Mouse (Mus musculus): ENCODE results near the gene Id2. TPM values are rescaled to one million over a fixed set of nuclear protein-coding genes. Genes with fewer than 3 reads are reported as not detected.

The Id2 gene
- polyA plus RNA-seq, 1 experiment from 2014 or later, result 458 TPM

DNA sequence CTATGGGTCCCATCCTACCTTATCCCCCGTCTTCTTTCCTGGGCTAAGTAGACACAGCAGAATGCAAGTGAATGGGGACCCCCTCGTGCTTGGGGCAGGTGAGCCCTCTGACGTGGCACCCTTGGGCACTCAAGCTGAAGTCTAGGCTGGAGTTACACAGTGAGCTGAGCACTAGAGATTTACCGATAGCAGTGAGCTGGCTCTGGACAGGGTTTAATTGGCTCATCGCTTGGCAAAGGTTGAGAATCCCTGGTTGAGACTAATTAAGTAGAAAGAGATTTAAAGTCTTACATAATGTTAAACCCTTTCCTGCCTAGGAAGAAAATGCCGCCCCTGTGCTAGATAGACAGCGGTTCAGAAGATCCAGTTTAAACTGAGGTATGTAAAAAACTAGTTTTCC is 36.0 kb downstream of the Id2 start:
- no peak overlapping the region for H3K4me2 ChIP-seq (replicated peaks)
- H3K4me3 ChIP-seq, result no peak overlapping the region
- H3K27me3 ChIP-seq, result no peaks in the 10 kb centered on the region
- H3K4me1 ChIP-seq, result no peaks in the 10 kb centered on the region
- ATAC-seq (ENCODE audit: insufficient number of reproducible peaks, insufficient read depth, low FRiP score, low TSS enrichment), result no peak
- 82% methylated on average over 7 of the region's 7 CpGs for WGBS
- H3K27ac ChIP-seq, result no peak overlapping the region
- no peaks in the 10 kb centered on the region for H3K9me3 ChIP-seq
- peaks cover 19% of the 10 kb centered on the region for H3K36me3 ChIP-seq
- H3K9ac ChIP-seq, result no peak overlapping the region

GRCm38 (mm10) chr12:25059487-25060200 is 37.3 kb downstream of the Id2 start:
- 83% methylated on average over 9 of the region's 9 CpGs for WGBS
- H3K9ac ChIP-seq, result no peak overlapping the region
- no peak overlapping the region for H3K4me2 ChIP-seq (replicated peaks)

DNA sequence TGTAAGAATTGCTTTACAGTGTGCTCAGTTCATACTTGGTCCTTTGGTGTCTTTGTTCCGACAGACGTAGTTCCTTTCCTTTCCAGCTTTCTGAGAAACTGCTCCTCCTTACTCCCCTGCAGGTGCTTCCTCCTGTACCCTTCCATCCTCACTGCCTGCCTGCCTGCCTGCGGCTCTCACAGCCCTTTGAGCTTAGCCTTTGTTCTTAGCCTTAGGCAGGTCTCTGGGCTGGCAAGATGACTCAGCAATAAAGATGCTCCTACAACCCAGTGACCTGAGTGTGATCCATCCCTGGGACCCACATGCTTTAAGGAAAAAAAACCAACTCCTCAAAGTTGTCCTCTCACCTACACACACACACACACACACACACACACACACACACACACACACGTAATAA is 42.0 kb downstream of the Id2 start:
- H3K4me3 ChIP-seq, result no peak overlapping the region
- no peak for ATAC-seq (ENCODE audit: insufficient number of reproducible peaks, insufficient read depth, low FRiP score, low TSS enrichment)

More at GRCm38 (mm10) chr12:25059487-25060200, 37.3 kb downstream of the Id2 start:
- Histone ChIP-seq H3K4me1 (0 out of 2 replicates have a peak, but pooled peaks cover 3% of the 10 kb centered on the region), H3K4me3 (no peak overlapping the region), H3K9me3 (no peaks in the 10 kb centered on the region), H3K36me3 (peaks cover 19% of the 10 kb centered on the region), H3K27me3 (no peaks in the 10 kb centered on the region), H3K27ac (no peak overlapping the region)
- ATAC-seq (ENCODE audit: insufficient number of reproducible peaks, insufficient read depth, low FRiP score, low TSS enrichment), result no peak

DNA sequence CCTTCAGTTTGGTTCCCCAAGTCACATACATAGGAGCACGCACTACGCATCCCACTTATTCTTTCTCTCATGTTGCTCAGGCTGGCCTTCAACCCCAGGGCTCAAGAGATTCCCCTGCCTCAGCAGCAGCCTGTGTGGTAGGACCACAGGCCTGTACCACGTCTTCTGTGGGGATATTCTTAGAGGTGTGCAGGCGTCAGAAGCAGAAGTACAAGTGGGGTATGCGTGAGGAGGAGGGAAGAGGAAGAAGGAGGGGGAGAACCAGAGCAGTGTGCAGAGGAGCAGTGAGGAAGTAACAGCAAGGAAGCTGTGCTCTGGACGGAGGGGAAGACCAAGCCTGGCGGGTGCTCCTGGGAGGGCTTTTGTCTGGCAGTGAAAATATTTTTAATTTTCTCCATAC is 42.4 kb downstream of the Id2 start:
- Histone ChIP-seq H3K4me1 (peaks cover 5% of the 10 kb centered on the region; the same call in 1 of the 2 replicates), H3K9ac (no peak overlapping the region), H3K4me2 (replicated peaks) (no peak overlapping the region), H3K9me3 (no peaks in the 10 kb centered on the region), H3K36me3 (peaks cover 37% of the 10 kb centered on the region), H3K27ac (no peak overlapping the region), H3K27me3 (no peaks in the 10 kb centered on the region), H3K4me3 (no peak overlapping the region)
- 86% methylated on average over 7 of the region's 7 CpGs for WGBS
- ATAC-seq (ENCODE audit: insufficient number of reproducible peaks, insufficient read depth, low FRiP score, low TSS enrichment), result no peak

More for the DNA sequence above, 42.0 kb downstream of the Id2 start:
- no peaks in the 10 kb centered on the region for H3K27me3 ChIP-seq
- H3K36me3 ChIP-seq, result peaks cover 37% of the 10 kb centered on the region
- no peak overlapping the region for H3K27ac ChIP-seq
- H3K4me2 ChIP-seq (replicated peaks), result no peak overlapping the region
- H3K9me3 ChIP-seq, result no peaks in the 10 kb centered on the region
- WGBS, result 66% methylated on average over 4 of the region's 4 CpGs
- H3K9ac ChIP-seq, result no peak overlapping the region
- peaks cover 5% of the 10 kb centered on the region; the same call in 1 of the 2 replicates for H3K4me1 ChIP-seq

GRCm38 (mm10) chr12:25049253-25049652 is 47.7 kb downstream of the Id2 start:
- H3K4me3 ChIP-seq, result no peak overlapping the region
- H3K9ac ChIP-seq, result no peak overlapping the region
- H3K4me1 ChIP-seq, result no peaks in the 10 kb centered on the region
- H3K9me3 ChIP-seq, result no peaks in the 10 kb centered on the region
- H3K27me3 ChIP-seq, result no peaks in the 10 kb centered on the region
- no peak for ATAC-seq (ENCODE audit: insufficient number of reproducible peaks, insufficient read depth, low FRiP score, low TSS enrichment)
- no peak overlapping the region for H3K4me2 ChIP-seq (replicated peaks)
- H3K27ac ChIP-seq, result no peak overlapping the region
- H3K36me3 ChIP-seq, result peaks cover 14% of the 10 kb centered on the region
- 63% methylated on average over 5 of the region's 5 CpGs for WGBS

GRCm38 (mm10) chr12:25044579-25044978 is 52.4 kb downstream of the Id2 start:
- ATAC-seq (ENCODE audit: insufficient number of reproducible peaks, insufficient read depth, low FRiP score, low TSS enrichment), result no peak

GRCm38 (mm10) chr12:25044056-25044455 is 52.9 kb downstream of the Id2 start:
- Histone ChIP-seq H3K4me1 (no peaks in the 10 kb centered on the region), H3K27ac (no peak overlapping the region), H3K36me3 (no peaks in the 10 kb centered on the region; the same call in 1 of the 2 replicates), H3K9ac (no peak overlapping the region), H3K9me3 (no peaks in the 10 kb centered on the region), H3K4me2 (replicated peaks) (no peak overlapping the region), H3K27me3 (no peaks in the 10 kb centered on the region), H3K4me3 (no peak overlapping the region)
- 82% methylated on average over 2 of the region's 2 CpGs for WGBS
- ATAC-seq (ENCODE audit: insufficient number of reproducible peaks, insufficient read depth, low FRiP score, low TSS enrichment), result no peak

More at GRCm38 (mm10) chr12:25044579-25044978, 52.4 kb downstream of the Id2 start:
- H3K9ac ChIP-seq, result no peak overlapping the region
- H3K4me1 ChIP-seq, result no peaks in the 10 kb centered on the region
- no peak overlapping the region for H3K4me2 ChIP-seq (replicated peaks)
- H3K27me3 ChIP-seq, result no peaks in the 10 kb centered on the region
- H3K36me3 ChIP-seq, result no peaks in the 10 kb centered on the region; the same call in 1 of the 2 replicates
- no peak overlapping the region for H3K27ac ChIP-seq
- WGBS, result 74% methylated on average over 4 of the region's 4 CpGs
- no peak overlapping the region for H3K4me3 ChIP-seq
- H3K9me3 ChIP-seq, result no peaks in the 10 kb centered on the region

Other genes with a start within 250 kb of the Id2 start
- 31.8 and 34.2 TPM in 2 replicates for gene Kidins220, start 122.2 kb downstream of the Id2 start, polyA plus RNA-seq (2016; fragmentation: Nextera tagmentation; extraction: Ambion mirVana)